Mouse (Mus musculus) embryo, embryonic 10.5 days (tissue): ENCODE data around the gene Hist1h2ag.
A peak's percentile ranks its signal among the peaks of the same experiment; 100 is the strongest.

ENCODE experiments used
- DNase-seq: peaks from one replicate; pipeline ENCODE4 v3.0.0-alpha.2; 2015; ENCODE audit warnings: low spot score

The Hist1h2ag gene

GRCm38 (mm10) chr13:22036986-22037385 is 5.8 kb downstream of the Hist1h2ag start:
- no peak for DNase-seq

GRCm38 (mm10) chr13:22036149-22036956 is 6.4 kb downstream of the Hist1h2ag start:
- peak; percentile 82 for DNase-seq

GRCm38 (mm10) chr13:22035267-22036148 is 7.2 kb downstream of the Hist1h2ag start, which contains the start of the genes Hist1h2ah and Hist1h2bk:
Gene Hist1h2ah (minus strand): TSS chr13:22035568.
Gene Hist1h2bk (plus strand): TSS chr13:22035870.
- DNase-seq = peak; percentile 99

- DNase-seq = peak; percentile 76
These were observed 8.1 kb downstream of the Hist1h2ag start for GRCm38 (mm10) chr13:22034443-22035266.

- peak; percentile 68 for DNase-seq
These were observed 8.9 kb downstream of the Hist1h2ag start for GRCm38 (mm10) chr13:22033741-22034442.

GRCm38 (mm10) chr13:22030493-22030892 is 12.3 kb downstream of the Hist1h2ag start:
- DNase-seq = peak; percentile 81

- DNase-seq = peak; percentile 81
These were observed 12.8 kb downstream of the Hist1h2ag start for GRCm38 (mm10) chr13:22029928-22030327.

GRCm38 (mm10) chr13:22028673-22029460 is 13.9 kb downstream of the Hist1h2ag start:
- peak; percentile 97 for DNase-seq

GRCm38 (mm10) chr13:22026058-22027031 is 16.4 kb downstream of the Hist1h2ag start:
- DNase-seq = peak; percentile 98

- peak; percentile 95 for DNase-seq
These were observed 20.5 kb downstream of the Hist1h2ag start for GRCm38 (mm10) chr13:22022241-22022640.

- peak; percentile 74 for DNase-seq
These were observed 21.2 kb downstream of the Hist1h2ag start for GRCm38 (mm10) chr13:22021581-22021980.

GRCm38 (mm10) chr13:22020901-22021339 is 21.8 kb downstream of the Hist1h2ag start:
- peak; percentile 91 for DNase-seq

GRCm38 (mm10) chr13:22019934-22020835 is 22.6 kb downstream of the Hist1h2ag start:
- DNase-seq = peak; percentile 70

GRCm38 (mm10) chr13:22015479-22016450 is 27.0 kb downstream of the Hist1h2ag start:
- DNase-seq = peak; percentile 95

GRCm38 (mm10) chr13:22014411-22014845 is 28.3 kb downstream of the Hist1h2ag start:
- DNase-seq = peak; percentile 60

- DNase-seq = peak; percentile 53
These were observed 29.0 kb downstream of the Hist1h2ag start for GRCm38 (mm10) chr13:22013716-22014115.

GRCm38 (mm10) chr13:22009642-22010041 is 33.1 kb downstream of the Hist1h2ag start, which contains the start of gene Prss16:
Gene Prss16 (minus strand): TSS chr13:22009742.
- no peak for DNase-seq
